Mouse (Mus musculus) cortical plate, adult 2 months (tissue): ENCODE measurements around the gene Ralgps2. TPM values are rescaled to one million over a fixed set of nuclear protein-coding genes. Genes with fewer than 3 reads are reported as not detected.

Source experiments
- H3K27ac ChIP-seq: fragments of 200-500 bp; 2 replicates; pipeline ENCODE4 v1.5.1; 2012; ENCODE audit warnings: low read length, control low read depth, inconsistent platforms; ENCODE audit not compliant: insufficient read depth
- H3K4me1 ChIP-seq: fragments of 200-500 bp; 2 replicates; pipeline ENCODE4 v1.6.1; 2011; ENCODE audit warnings: low read length; ENCODE audit not compliant: control insufficient read depth, insufficient read depth
- H3K4me3 ChIP-seq: fragments of 200-500 bp; 2 replicates; pipeline ENCODE4 v1.5.1; 2011; ENCODE audit warnings: mild to moderate bottlenecking, low read length, control low read depth; ENCODE audit not compliant: insufficient read depth
- CTCF ChIP-seq: fragments of 200-500 bp; IDR thresholded peaks from 2 replicates; pipeline ENCODE4 v1.5.1; 2011; ENCODE audit warnings: mild to moderate bottlenecking, control low read depth, low read length; ENCODE audit not compliant: insufficient read depth; ENCODE audit errors: extremely low read depth
- POLR2A ChIP-seq: fragments of 200-500 bp; IDR thresholded peaks from 2 replicates; pipeline ENCODE4 v1.6.1; 2011; ENCODE audit warnings: mild to moderate bottlenecking, low read length, control low read depth; ENCODE audit not compliant: insufficient read depth; ENCODE audit errors: extremely low read depth
- polyA plus RNA-seq: library from polyadenylated mRNA; depleted of rRNA; stranded (reverse); fragments of >200 nt; gene quantifications from 2 replicates; pipeline ENCODE4 v1.2.3, GENCODE M21; 2012

The Ralgps2 gene
- polyA plus RNA-seq, 1 experiment: 17.9 TPM

DNA sequence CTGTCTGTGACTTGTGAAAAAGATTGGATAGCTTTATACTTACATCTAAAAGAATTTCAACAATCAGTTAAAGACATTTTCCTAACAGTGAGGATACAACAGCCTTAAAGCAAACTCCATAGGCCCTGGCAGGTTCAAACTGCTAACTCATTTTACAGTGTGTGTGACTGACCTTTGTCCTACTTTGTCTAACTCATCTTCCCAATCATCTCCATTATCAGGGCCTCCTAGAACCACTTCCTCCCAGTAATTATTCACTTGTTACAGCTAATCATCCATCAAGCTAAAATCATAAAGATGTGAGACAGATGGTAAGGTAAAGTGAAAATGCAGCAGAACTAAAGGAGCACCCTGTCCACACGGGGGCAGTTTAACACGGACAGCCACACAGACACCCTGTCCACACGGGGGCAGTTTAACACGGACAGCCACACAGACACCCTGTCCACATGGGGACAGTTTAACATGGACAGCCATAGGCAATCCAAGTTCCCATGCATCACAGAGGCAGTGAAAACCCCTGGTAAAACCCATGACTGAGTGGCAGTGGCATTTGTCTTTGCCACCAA is 77.9 kb downstream of the Ralgps2 start:
- H3K4me1 ChIP-seq: peaks cover 4% of the 10 kb centered on the region
- no peak overlapping the region for H3K4me3 ChIP-seq
- TF ChIP-seq POLR2A: no peak
- TF ChIP-seq CTCF: peak; percentile 30; the same call in 1 of the 2 replicates
- H3K27ac ChIP-seq: no peak overlapping the region

DNA sequence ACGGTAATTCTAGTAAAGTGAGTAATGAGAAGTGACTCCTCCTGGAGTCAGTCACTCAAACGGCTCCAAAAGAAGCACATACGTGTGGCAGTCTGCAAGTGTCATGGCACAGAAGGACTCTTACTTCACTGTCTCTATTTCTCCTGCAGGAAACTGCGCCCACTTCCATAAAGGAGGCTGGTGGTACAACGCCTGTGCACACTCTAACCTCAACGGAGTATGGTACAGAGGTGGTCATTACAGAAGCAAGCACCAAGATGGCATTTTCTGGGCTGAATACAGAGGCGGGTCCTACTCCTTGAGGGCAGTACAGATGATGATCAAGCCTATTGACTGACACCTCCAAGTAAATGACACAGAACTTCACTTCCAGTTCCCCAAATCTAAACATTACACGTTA is 79.2 kb downstream of the Ralgps2 start:
- no peak for TF ChIP-seq POLR2A
- no peak for TF ChIP-seq CTCF
- H3K27ac ChIP-seq: no peak overlapping the region

DNA sequence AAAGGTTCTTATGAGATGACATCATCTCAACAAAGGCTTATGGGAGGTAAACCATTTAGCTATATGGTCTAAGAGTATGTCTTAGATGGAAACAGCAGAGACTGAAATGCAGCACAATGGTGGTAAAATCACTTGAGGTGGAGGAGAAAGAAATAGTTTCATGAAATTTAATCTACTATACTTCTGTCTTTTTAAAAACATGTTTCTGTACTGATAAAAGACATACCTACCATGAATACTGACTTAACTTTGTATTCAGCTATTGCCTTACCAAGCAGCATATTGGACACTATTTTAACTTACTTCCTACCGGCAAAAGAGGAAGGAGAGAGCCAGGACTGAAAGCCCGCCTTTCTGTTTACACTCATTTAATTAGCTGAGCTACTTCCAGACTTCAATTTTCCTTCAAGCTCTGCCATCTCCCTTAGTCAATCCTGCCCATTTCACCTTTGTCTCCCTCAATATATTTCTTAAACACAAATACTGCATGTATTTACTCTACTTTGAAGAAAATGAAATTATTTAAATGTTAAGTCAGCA is 79.6 kb downstream of the Ralgps2 start:
- H3K27ac ChIP-seq: no peak overlapping the region

More for the DNA sequence above, 79.2 kb downstream of the Ralgps2 start:
- no peak overlapping the region for H3K4me3 ChIP-seq
- H3K4me1 ChIP-seq: peaks cover 4% of the 10 kb centered on the region

DNA sequence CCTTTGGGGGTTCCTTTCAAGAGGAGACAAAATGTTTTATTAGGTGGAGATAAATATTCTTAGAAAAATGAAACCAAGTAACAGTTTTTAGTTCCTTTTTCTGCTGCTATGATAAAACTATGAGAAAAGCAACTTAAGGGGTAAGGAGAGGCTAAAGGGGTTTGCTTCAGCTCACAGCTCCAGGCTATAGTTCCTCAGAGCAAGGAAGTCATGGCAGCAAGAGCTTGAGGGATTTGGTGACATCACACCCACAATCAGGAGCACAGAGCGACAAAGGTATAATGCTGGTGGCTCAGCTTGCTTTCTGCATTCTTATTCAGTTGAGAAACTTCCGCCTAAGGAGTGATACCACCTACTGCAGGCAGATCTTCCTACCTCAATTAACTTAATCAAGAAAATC is 80.3 kb downstream of the Ralgps2 start:
- Histone ChIP-seq H3K4me3 (no peak overlapping the region), H3K27ac (no peak overlapping the region), H3K4me1 (peaks cover 4% of the 10 kb centered on the region)
- TF ChIP-seq POLR2A: no peak
- no peak for TF ChIP-seq CTCF

More for the DNA sequence above, 79.6 kb downstream of the Ralgps2 start:
- H3K4me3 ChIP-seq: no peak overlapping the region
- TF ChIP-seq POLR2A: no peak
- no peak for TF ChIP-seq CTCF
- peaks cover 4% of the 10 kb centered on the region for H3K4me1 ChIP-seq

DNA sequence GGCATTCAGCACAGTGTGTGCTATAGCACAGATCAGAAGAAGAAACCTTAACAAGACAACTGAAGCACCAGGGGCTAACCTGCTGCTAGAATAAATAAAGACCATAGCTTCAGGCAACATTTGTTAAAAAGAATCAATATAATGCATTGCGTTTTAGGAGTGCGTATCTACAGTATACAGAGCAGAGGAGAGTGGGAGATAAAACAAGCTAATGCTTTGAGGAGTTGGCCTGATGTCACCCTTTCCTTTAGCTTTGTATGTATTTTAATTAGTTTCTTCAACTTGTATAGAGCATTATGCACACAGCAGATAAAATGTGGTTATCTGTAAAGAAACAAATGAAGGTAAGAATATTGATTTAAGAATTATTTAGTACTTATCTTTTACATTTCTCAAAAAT is 82.8 kb downstream of the Ralgps2 start:
- H3K27ac ChIP-seq: no peak overlapping the region
- H3K4me1 ChIP-seq: no peaks in the 10 kb centered on the region
- no peak for TF ChIP-seq CTCF
- no peak for TF ChIP-seq POLR2A
- no peak overlapping the region for H3K4me3 ChIP-seq

DNA sequence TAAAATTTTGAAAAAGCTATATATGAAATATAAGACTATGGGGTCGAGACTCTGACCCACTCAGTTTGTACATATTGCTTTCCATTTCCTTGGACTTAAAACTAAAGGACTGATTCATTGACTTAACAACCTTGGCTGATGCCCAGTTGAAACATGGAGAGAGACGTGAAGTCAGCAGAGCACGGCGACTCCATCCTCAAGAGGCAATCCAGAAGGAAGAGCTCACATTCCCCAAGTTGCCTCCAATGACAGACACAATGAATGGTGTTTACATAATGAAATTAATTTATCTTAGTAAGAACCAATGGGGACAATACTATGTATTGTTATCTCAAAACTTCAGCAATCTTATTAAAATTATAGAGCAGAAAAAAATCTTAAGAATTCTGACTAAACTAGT is 84.9 kb downstream of the Ralgps2 start:
- Histone ChIP-seq H3K4me1 (no peaks in the 10 kb centered on the region), H3K27ac (no peak overlapping the region), H3K4me3 (no peak overlapping the region)
- TF ChIP-seq CTCF (no peak), POLR2A (no peak)

DNA sequence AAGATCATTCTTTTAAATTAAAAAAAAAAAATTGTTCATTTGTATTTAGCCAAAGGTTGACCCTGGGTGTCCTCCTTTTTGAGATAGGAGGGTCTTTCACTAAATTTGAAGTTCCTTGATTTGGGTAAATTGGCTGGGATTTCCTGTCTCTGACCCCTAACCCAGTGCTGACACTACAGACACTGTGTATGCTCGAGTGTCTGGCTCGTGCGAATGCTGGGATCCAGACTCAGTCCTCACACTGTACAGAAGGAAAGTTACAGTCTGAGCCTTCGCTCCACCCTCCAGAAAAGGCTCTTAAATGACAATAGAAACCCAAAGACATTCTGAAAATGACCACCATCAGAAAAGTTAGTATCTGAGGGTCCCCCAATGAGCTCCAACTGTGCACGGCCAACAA is 86.6 kb downstream of the Ralgps2 start:
- Histone ChIP-seq H3K4me3 (no peak overlapping the region), H3K27ac (no peak overlapping the region)
- TF ChIP-seq POLR2A: no peak
- no peak for TF ChIP-seq CTCF

DNA sequence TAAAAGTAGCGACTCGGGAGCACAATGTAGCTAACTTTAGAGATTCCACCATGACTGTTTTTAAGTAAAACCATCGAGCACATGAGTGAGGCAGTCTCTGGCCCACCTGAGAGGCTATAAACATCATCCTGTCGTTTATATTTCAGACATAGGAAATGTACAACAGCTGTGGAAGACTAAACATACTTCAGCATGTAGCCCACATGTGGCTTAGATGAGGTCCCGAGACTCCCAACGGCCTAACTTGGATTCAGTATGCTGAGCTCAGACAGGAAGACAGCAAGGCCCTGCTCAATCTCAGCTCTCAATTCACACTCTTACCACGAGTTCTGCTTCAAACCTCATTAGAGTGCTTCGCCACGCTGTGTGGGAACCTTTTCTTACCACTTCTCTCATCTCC is 87.0 kb downstream of the Ralgps2 start:
- Histone ChIP-seq H3K27ac (no peak overlapping the region), H3K4me3 (no peak overlapping the region), H3K4me1 (no peaks in the 10 kb centered on the region)
- TF ChIP-seq CTCF (no peak), POLR2A (no peak)

More for the DNA sequence above, 86.6 kb downstream of the Ralgps2 start:
- H3K4me1 ChIP-seq: no peaks in the 10 kb centered on the region

DNA sequence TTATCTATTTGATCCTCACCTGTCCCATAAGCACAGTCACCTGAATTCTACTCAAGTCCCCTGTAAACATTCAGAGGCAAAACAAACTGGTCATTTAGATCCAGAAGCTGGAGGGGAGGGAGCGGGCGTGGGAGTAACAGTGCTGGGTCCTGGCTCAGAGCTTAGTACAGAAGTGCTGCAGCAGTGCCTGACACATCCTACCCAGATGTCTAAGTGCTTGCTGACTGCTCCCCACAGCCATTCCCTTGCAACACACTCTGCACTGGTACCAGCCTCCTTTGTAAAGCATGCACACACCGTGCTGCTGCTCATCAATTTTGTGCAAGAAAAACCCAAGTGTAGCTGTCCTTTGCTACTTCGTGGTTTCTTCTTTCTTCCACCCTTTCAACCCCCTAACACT is 92.3 kb downstream of the Ralgps2 start:
- Histone ChIP-seq H3K4me3 (no peak overlapping the region), H3K4me1 (no peaks in the 10 kb centered on the region), H3K27ac (no peak overlapping the region)
- no peak for TF ChIP-seq CTCF
- TF ChIP-seq POLR2A: no peak

DNA sequence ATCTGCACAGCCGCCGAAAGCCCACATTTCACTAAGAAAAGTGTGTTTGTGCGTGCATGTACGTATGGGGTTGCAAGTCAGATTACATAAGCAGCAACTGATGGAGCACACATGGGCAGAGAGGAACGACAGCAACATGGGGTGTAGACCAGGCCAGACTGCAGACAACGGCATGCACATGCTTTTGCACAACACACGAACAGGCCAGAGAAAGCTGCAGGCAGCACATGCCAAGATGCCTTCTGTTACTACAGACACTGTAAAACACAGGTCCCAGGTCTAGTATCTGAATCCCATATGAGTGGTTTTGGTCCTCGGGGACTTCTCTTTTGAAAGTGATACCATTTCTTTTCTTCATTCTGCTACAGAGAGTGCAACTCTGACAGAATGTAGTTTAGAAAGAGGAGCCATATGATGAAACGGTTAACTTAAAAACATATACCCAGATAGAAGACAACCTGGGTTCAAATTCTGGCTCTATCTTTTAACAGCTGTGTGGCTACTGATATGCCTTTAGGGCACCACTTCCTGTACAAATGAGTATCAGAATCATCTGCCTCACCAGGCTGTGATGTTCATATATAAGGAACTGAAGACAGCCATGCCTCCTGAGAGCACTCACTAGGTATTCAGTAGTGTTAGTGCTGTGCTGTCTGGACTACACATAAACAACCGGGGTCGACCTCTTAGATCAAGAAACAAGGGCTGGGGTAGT is 97.6 kb downstream of the Ralgps2 start:
- H3K4me1 ChIP-seq: peaks cover 3% of the 10 kb centered on the region; the same call in 1 of the 2 replicates
- H3K27ac ChIP-seq: no peak overlapping the region
- no peak for TF ChIP-seq CTCF
- no peak for TF ChIP-seq POLR2A
- no peak overlapping the region for H3K4me3 ChIP-seq
